Mouse (Mus musculus) bone marrow, adult 2 months (tissue): ENCODE data around the gene Slc12a3. TPM values are rescaled to one million over a fixed set of nuclear protein-coding genes. Genes with fewer than 3 reads are reported as not detected.

Source experiments
- H3K27ac ChIP-seq: fragments of 200-500 bp; 2 replicates; pipeline ENCODE4 v1.5.1; 2012; ENCODE audit warnings: low read depth, mild to moderate bottlenecking, control low read depth, inconsistent platforms, low read length; ENCODE audit not compliant: control insufficient read depth, poor library complexity, insufficient read depth
- H3K4me1 ChIP-seq: fragments of 200-500 bp; 2 replicates; pipeline ENCODE4 v1.6.1; 2011; ENCODE audit warnings: low read length; ENCODE audit not compliant: control insufficient read depth, insufficient read depth
- H3K4me3 ChIP-seq: fragments of 200-500 bp; replicated peaks from 2 replicates; pipeline ENCODE3; 2011; ENCODE audit warnings: mild to moderate bottlenecking, low read depth, low read length, control low read depth; ENCODE audit not compliant: control insufficient read depth
- CTCF ChIP-seq: fragments of 200-500 bp; IDR thresholded peaks from 2 replicates; pipeline ENCODE4 v1.5.1; 2011; ENCODE audit warnings: low read length, control low read depth; ENCODE audit not compliant: control insufficient read depth, insufficient read depth
- POLR2A ChIP-seq: fragments of 200-500 bp; IDR thresholded peaks from 2 replicates; pipeline ENCODE4 v1.6.1; 2011; ENCODE audit warnings: low read depth, mild to moderate bottlenecking, control low read depth, low read length, borderline replicate concordance; ENCODE audit not compliant: control insufficient read depth
- WGBS: fragments of 180-500 bp; shearing (Covaris S2); methylation state at CpG from one replicate; pipeline ENCODE4 v1.1.7; 2018; 5-methylcytosine and 5-hydroxymethylcytosine counted together
- polyA plus RNA-seq: library from polyadenylated mRNA; stranded (reverse); fragments of >200 nt; gene quantifications from 2 replicates; pipeline ENCODE4 v1.2.4, GENCODE M21; 2011; ENCODE audit warnings: low replicate concordance; ENCODE audit not compliant: missing spikeins, insufficient read depth, insufficient read length

Slc12a3 gene
- polyA plus RNA-seq, 1 experiment, result 11.8 TPM

- peaks cover 6% of the 10 kb centered on the region for H3K4me1 ChIP-seq
- TF ChIP-seq POLR2A, result no peak
- no peak for TF ChIP-seq CTCF
- WGBS, result 24% methylated on average over 6 of the region's 6 CpGs
- no peak overlapping the region for H3K27ac ChIP-seq
- H3K4me3 ChIP-seq, result no peak overlapping the region
These were observed 44.1 kb downstream of the Slc12a3 start for GRCm38 (mm10) chr8:94372955-94373599.

GRCm38 (mm10) chr8:94375551-94375991 lies 46.6 kb downstream of the Slc12a3 start:
- Histone ChIP-seq H3K4me3 (peak overlapping the region; percentile 34), H3K27ac (peak overlapping the region; percentile 61), H3K4me1 (peaks cover 5% of the 10 kb centered on the region)
- WGBS, result 6% methylated on average over 3 of the region's 3 CpGs
- TF ChIP-seq POLR2A (no peak), CTCF (no peak)

- TF ChIP-seq POLR2A (no peak), CTCF (no peak)
- Histone ChIP-seq H3K27ac (peak overlapping the region; percentile 67), H3K4me3 (no peak overlapping the region), H3K4me1 (peaks cover 5% of the 10 kb centered on the region)
- WGBS, result 63% methylated on average over 3 of the region's 3 CpGs
These were observed 47.2 kb downstream of the Slc12a3 start for GRCm38 (mm10) chr8:94376176-94376575.

GRCm38 (mm10) chr8:94376580-94376979 lies 47.6 kb downstream of the Slc12a3 start:
- no peak overlapping the region for H3K4me3 ChIP-seq
- H3K4me1 ChIP-seq, result peaks cover 5% of the 10 kb centered on the region
- H3K27ac ChIP-seq, result peak overlapping the region; percentile 66; the same call in 1 of the 2 replicates
- 78% methylated on average over 2 of the region's 2 CpGs for WGBS
- TF ChIP-seq CTCF (no peak), POLR2A (no peak)

GRCm38 (mm10) chr8:94377031-94377430 lies 48.0 kb downstream of the Slc12a3 start:
- H3K4me1 ChIP-seq, result peaks cover 5% of the 10 kb centered on the region
- no peak for TF ChIP-seq CTCF
- TF ChIP-seq POLR2A, result no peak
- H3K4me3 ChIP-seq, result no peak overlapping the region
- H3K27ac ChIP-seq, result peak overlapping the region; percentile 66
- 57% methylated on average over 4 of the region's 4 CpGs for WGBS

- 75% methylated on average over 11 of the region's 11 CpGs for WGBS
These were observed 48.8 kb downstream of the Slc12a3 start for GRCm38 (mm10) chr8:94377714-94378205.

GRCm38 (mm10) chr8:94378763-94379415 lies 49.9 kb downstream of the Slc12a3 start:
- peak overlapping the region; percentile 67 for H3K27ac ChIP-seq
- peaks cover 1% of the 10 kb centered on the region; the same call in 1 of the 2 replicates for H3K4me1 ChIP-seq
- WGBS, result 72% methylated on average over 15 of the region's 15 CpGs
- TF ChIP-seq POLR2A (no peak), CTCF (peak; percentile 41)
- no peak overlapping the region for H3K4me3 ChIP-seq

More at GRCm38 (mm10) chr8:94377714-94378205, 48.8 kb downstream of the Slc12a3 start:
- TF ChIP-seq CTCF (no peak), POLR2A (no peak)
- peak overlapping the region; percentile 66 for H3K27ac ChIP-seq
- H3K4me3 ChIP-seq, result no peak overlapping the region
- H3K4me1 ChIP-seq, result peaks cover 1% of the 10 kb centered on the region; the same call in 1 of the 2 replicates

GRCm38 (mm10) chr8:94379686-94380085 lies 50.7 kb downstream of the Slc12a3 start:
- 91% methylated on average over 9 of the region's 9 CpGs for WGBS
- no peak for TF ChIP-seq POLR2A
- Histone ChIP-seq H3K4me1 (peaks cover 1% of the 10 kb centered on the region; the same call in 1 of the 2 replicates), H3K27ac (no peak overlapping the region), H3K4me3 (no peak overlapping the region)

DNA sequence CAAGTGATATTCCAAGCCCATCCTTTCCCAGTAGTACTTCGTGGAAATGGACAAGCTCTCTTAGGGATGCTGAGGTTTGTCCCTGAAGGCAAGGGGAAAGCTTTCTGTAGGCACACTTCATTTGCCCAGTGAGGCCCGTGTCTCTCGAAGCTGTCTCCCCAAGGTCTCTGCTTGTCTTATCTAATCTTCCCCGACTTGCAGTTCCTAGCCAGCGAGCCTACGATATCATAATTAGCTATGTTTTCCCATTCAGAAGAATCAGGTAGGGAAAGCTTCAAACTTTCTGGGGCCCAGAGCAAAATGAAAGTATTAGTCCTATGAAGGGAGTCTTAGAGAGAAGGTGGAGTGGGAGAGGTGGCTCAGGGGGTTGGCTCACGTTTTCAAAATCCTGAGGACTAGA lies 55.2 kb downstream of the Slc12a3 start:
- Histone ChIP-seq H3K4me3 (no peak overlapping the region), H3K27ac (no peak overlapping the region), H3K4me1 (peaks cover 1% of the 10 kb centered on the region; the same call in 1 of the 2 replicates)
- TF ChIP-seq CTCF (no peak), POLR2A (no peak)
- 75% methylated on average over 7 of the region's 7 CpGs for WGBS
